Mouse (Mus musculus): ENCODE measurements at regions not wholly inside any gene's neighbourhood (a gene's known extent, or its start where the extent isn't known, plus 50 kb on each side); places are given as distances from the start of the nearest gene placed in this dataset.
"Not testable (repeated sequence)": the region's sequence is repeated elsewhere in the genome, so short reads cannot be mapped to it uniquely, and the experiment has no call there.

GRCm38 (mm10) chr4:22699561-22699960 is 211.4 kb upstream of the Pou3f2 start:
- H3K27ac ChIP-seq (replicated peaks; ENCODE audit: low read depth, low read length) = no peak overlapping the region
- H3K36me3 ChIP-seq (ENCODE audit: control insufficient read depth, insufficient read depth, low read length) = no peaks in the 10 kb centered on the region
- ATAC-seq (ENCODE audit: low FRiP score, low TSS enrichment) (no peak), DNase-seq (no peak)
- no peak overlapping the region for H3K9ac ChIP-seq (replicated peaks; ENCODE audit: low read length)
- no peak overlapping the region for H3K4me2 ChIP-seq (ENCODE audit: low read length)
- no peaks in the 10 kb centered on the region for H3K4me1 ChIP-seq (ENCODE audit: control insufficient read depth, insufficient read depth, low read length)
- H3K27me3 ChIP-seq (ENCODE audit: control insufficient read depth, insufficient read depth, low read length) = no peaks in the 10 kb centered on the region
- H3K9me3 ChIP-seq (ENCODE audit: control insufficient read depth, low read length) = 0 out of 2 replicates have a peak, but pooled peaks cover 7% of the 10 kb centered on the region
- WGBS = 94% methylated on average over 12 of the region's 12 CpGs
- H3K4me3 ChIP-seq (replicated peaks; ENCODE audit: low read depth, low read length) = no peak overlapping the region

GRCm38 (mm10) chr4:22667733-22668381 is 179.7 kb upstream of the Pou3f2 start:
- peaks cover 6% of the 10 kb centered on the region for H3K4me1 ChIP-seq (ENCODE audit: control insufficient read depth, insufficient read depth, low read length)
- ATAC-seq (ENCODE audit: low FRiP score, low TSS enrichment) (peak; percentile 71; the same call in 1 of the 2 replicates), DNase-seq (peak; percentile 55)
- H3K27me3 ChIP-seq (ENCODE audit: control insufficient read depth, insufficient read depth, low read length) = no peaks in the 10 kb centered on the region
- H3K9ac ChIP-seq (replicated peaks; ENCODE audit: low read length) = no peak overlapping the region
- peak overlapping the region; percentile 39 for H3K4me2 ChIP-seq (ENCODE audit: low read length)
- no peaks in the 10 kb centered on the region for H3K9me3 ChIP-seq (ENCODE audit: control insufficient read depth, low read length)
- WGBS = 2% methylated on average over 7 of the region's 7 CpGs
- 0 out of 2 replicates have a peak overlapping the region, but pooled peaks have one; percentile 33 for H3K27ac ChIP-seq (replicated peaks; ENCODE audit: low read depth, low read length)
- 0 out of 2 replicates have a peak overlapping the region, but pooled peaks have one; percentile 9 for H3K4me3 ChIP-seq (replicated peaks; ENCODE audit: low read depth, low read length)
- H3K36me3 ChIP-seq (ENCODE audit: control insufficient read depth, insufficient read depth, low read length) = no peaks in the 10 kb centered on the region

- DNase-seq (peak; percentile 14), ATAC-seq (ENCODE audit: low FRiP score, low TSS enrichment) (no peak)
- H3K4me3 ChIP-seq (replicated peaks; ENCODE audit: low read depth, low read length) = no peak overlapping the region
- no peaks in the 10 kb centered on the region for H3K36me3 ChIP-seq (ENCODE audit: control insufficient read depth, insufficient read depth, low read length)
- H3K4me2 ChIP-seq (ENCODE audit: low read length) = no peak overlapping the region
- H3K27ac ChIP-seq (replicated peaks; ENCODE audit: low read depth, low read length) = no peak overlapping the region
- no peak overlapping the region for H3K9ac ChIP-seq (replicated peaks; ENCODE audit: low read length)
- WGBS = 62% methylated on average over 3 of the region's 3 CpGs
- H3K4me1 ChIP-seq (ENCODE audit: control insufficient read depth, insufficient read depth, low read length) = no peaks in the 10 kb centered on the region
- no peaks in the 10 kb centered on the region for H3K27me3 ChIP-seq (ENCODE audit: control insufficient read depth, insufficient read depth, low read length)
- H3K9me3 ChIP-seq (ENCODE audit: control insufficient read depth, low read length) = no peaks in the 10 kb centered on the region
Observed at GRCm38 (mm10) chr4:22645616-22646015, 157.4 kb upstream of the Pou3f2 start.

- Histone ChIP-seq H3K4me2 (ENCODE audit: low read length) (no peak overlapping the region), H3K36me3 (ENCODE audit: control insufficient read depth, insufficient read depth, low read length) (no peaks in the 10 kb centered on the region), H3K9me3 (ENCODE audit: control insufficient read depth, low read length) (no peaks in the 10 kb centered on the region; the same call in 1 of the 2 replicates), H3K4me3 (replicated peaks; ENCODE audit: low read depth, low read length) (no peak overlapping the region), H3K9ac (replicated peaks; ENCODE audit: low read length) (no peak overlapping the region), H3K4me1 (ENCODE audit: control insufficient read depth, insufficient read depth, low read length) (no peaks in the 10 kb centered on the region), H3K27me3 (ENCODE audit: control insufficient read depth, insufficient read depth, low read length) (no peaks in the 10 kb centered on the region), H3K27ac (replicated peaks; ENCODE audit: low read depth, low read length) (no peak overlapping the region)
- WGBS = 68% methylated on average over 2 of the region's 2 CpGs
- DNase-seq (no peak), ATAC-seq (ENCODE audit: low FRiP score, low TSS enrichment) (no peak)
Observed at GRCm38 (mm10) chr4:22608922-22609321, 120.8 kb upstream of the Pou3f2 start.

- not testable (repeated sequence) for H3K27ac ChIP-seq (replicated peaks; ENCODE audit: low read depth, low read length); ATAC-seq (ENCODE audit: low FRiP score, low TSS enrichment)
Observed at GRCm38 (mm10) chr4:22602164-22602563, 114.0 kb upstream of the Pou3f2 start.

GRCm38 (mm10) chr4:22587162-22587561 is 99.0 kb upstream of the Pou3f2 start:
- no peak overlapping the region for H3K4me2 ChIP-seq (ENCODE audit: low read length)
- ATAC-seq (ENCODE audit: low FRiP score, low TSS enrichment) (no peak), DNase-seq (no peak)
- H3K4me3 ChIP-seq (replicated peaks; ENCODE audit: low read depth, low read length) = no peak overlapping the region
- no peaks in the 10 kb centered on the region for H3K27me3 ChIP-seq (ENCODE audit: control insufficient read depth, insufficient read depth, low read length)
- H3K27ac ChIP-seq (replicated peaks; ENCODE audit: low read depth, low read length) = no peak overlapping the region
- H3K9ac ChIP-seq (replicated peaks; ENCODE audit: low read length) = no peak overlapping the region
- no peaks in the 10 kb centered on the region for H3K36me3 ChIP-seq (ENCODE audit: control insufficient read depth, insufficient read depth, low read length)
- H3K9me3 ChIP-seq (ENCODE audit: control insufficient read depth, low read length) = no peaks in the 10 kb centered on the region
- no peaks in the 10 kb centered on the region for H3K4me1 ChIP-seq (ENCODE audit: control insufficient read depth, insufficient read depth, low read length)

More at GRCm38 (mm10) chr4:22602164-22602563, 114.0 kb upstream of the Pou3f2 start:
- H3K4me1 ChIP-seq (ENCODE audit: control insufficient read depth, insufficient read depth, low read length); H3K4me3 ChIP-seq (replicated peaks; ENCODE audit: low read depth, low read length); H3K9ac ChIP-seq (replicated peaks; ENCODE audit: low read length); H3K4me2 ChIP-seq (ENCODE audit: low read length); H3K36me3 ChIP-seq (ENCODE audit: control insufficient read depth, insufficient read depth, low read length); H3K9me3 ChIP-seq (ENCODE audit: control insufficient read depth, low read length); H3K27me3 ChIP-seq (ENCODE audit: control insufficient read depth, insufficient read depth, low read length); DNase-seq: not testable (repeated sequence)

GRCm38 (mm10) chr4:22565959-22566358 is 77.8 kb upstream of the Pou3f2 start:
- 58% methylated on average over 2 of the region's 2 CpGs for WGBS
- ATAC-seq (ENCODE audit: low FRiP score, low TSS enrichment) = no peak
- no peak overlapping the region for H3K9ac ChIP-seq (replicated peaks; ENCODE audit: low read length)

GRCm38 (mm10) chr4:22564532-22564931 is 76.4 kb upstream of the Pou3f2 start:
- Histone ChIP-seq H3K36me3 (ENCODE audit: control insufficient read depth, insufficient read depth, low read length) (no peaks in the 10 kb centered on the region), H3K4me2 (ENCODE audit: low read length) (no peak overlapping the region), H3K27me3 (ENCODE audit: control insufficient read depth, insufficient read depth, low read length) (no peaks in the 10 kb centered on the region), H3K4me3 (replicated peaks; ENCODE audit: low read depth, low read length) (no peak overlapping the region), H3K9me3 (ENCODE audit: control insufficient read depth, low read length) (no peaks in the 10 kb centered on the region), H3K27ac (replicated peaks; ENCODE audit: low read depth, low read length) (no peak overlapping the region), H3K9ac (replicated peaks; ENCODE audit: low read length) (no peak overlapping the region), H3K4me1 (ENCODE audit: control insufficient read depth, insufficient read depth, low read length) (no peaks in the 10 kb centered on the region)
- ATAC-seq (ENCODE audit: low FRiP score, low TSS enrichment) (peak; percentile 54; the same call in 1 of the 2 replicates), DNase-seq (peak; percentile 72)
- 40% methylated on average over 10 of the region's 10 CpGs for WGBS

More at GRCm38 (mm10) chr4:22565959-22566358, 77.8 kb upstream of the Pou3f2 start:
- no peak overlapping the region for H3K4me3 ChIP-seq (replicated peaks; ENCODE audit: low read depth, low read length)
- peak; percentile 12 for DNase-seq
- no peak overlapping the region for H3K27ac ChIP-seq (replicated peaks; ENCODE audit: low read depth, low read length)
- no peaks in the 10 kb centered on the region for H3K4me1 ChIP-seq (ENCODE audit: control insufficient read depth, insufficient read depth, low read length)
- H3K9me3 ChIP-seq (ENCODE audit: control insufficient read depth, low read length) = no peaks in the 10 kb centered on the region
- no peak overlapping the region for H3K4me2 ChIP-seq (ENCODE audit: low read length)
- H3K36me3 ChIP-seq (ENCODE audit: control insufficient read depth, insufficient read depth, low read length) = no peaks in the 10 kb centered on the region
- no peaks in the 10 kb centered on the region for H3K27me3 ChIP-seq (ENCODE audit: control insufficient read depth, insufficient read depth, low read length)

Measured in midbrain, embryonic 14.5 days (tissue).